Mouse (Mus musculus): ENCODE data around the gene Htatsf1.

DNA sequence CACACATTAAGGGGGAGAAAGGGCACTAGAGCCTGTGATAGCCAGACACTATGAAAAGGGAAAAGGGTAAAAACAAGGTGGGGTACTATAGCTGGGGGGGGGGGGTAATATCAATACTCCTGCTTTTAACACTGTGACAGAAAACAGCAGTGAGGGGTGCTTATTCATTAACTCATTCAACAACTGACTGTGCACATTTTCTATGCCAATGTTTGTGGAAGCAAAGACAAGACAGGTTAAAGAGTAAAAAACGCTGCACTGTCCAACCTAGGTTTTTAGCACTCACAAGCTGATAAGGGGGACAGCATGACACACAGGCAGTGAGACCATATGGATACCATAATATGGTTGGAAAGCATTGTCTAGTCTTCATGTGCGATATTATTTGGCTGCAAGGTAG, 40.5 kb upstream of the Htatsf1 start:
- no peak for TF ChIP-seq CTCF (IDR thresholded peaks at IDR 0.05; ENCODE audit: borderline replicate concordance, control insufficient read depth, extremely low read depth, insufficient read depth, low read length, poor library complexity)
- TF ChIP-seq POLR2A (IDR thresholded peaks at IDR 0.05; ENCODE audit: control insufficient read depth, extremely low read depth, insufficient read depth, low read length, poor library complexity), result no peak
